Mouse (Mus musculus) gonadal fat pad, adult 2 months (tissue): ENCODE results near the gene Gm21983. TPM values are rescaled to one million over a fixed set of nuclear protein-coding genes. Genes with fewer than 3 reads are reported as not detected.

Experiments
- DNase-seq: peaks from one replicate; pipeline ENCODE4 v3.0.0-alpha.2; 2012; ENCODE audit warnings: low read depth
- polyA plus RNA-seq: library from polyadenylated mRNA; depleted of rRNA; stranded (reverse); fragments of >200 nt; gene quantifications from 2 replicates; pipeline ENCODE4 v1.2.3, GENCODE M21; 2012

Gm21983 gene
- polyA plus RNA-seq, 1 experiment: 0.34 TPM

DNA sequence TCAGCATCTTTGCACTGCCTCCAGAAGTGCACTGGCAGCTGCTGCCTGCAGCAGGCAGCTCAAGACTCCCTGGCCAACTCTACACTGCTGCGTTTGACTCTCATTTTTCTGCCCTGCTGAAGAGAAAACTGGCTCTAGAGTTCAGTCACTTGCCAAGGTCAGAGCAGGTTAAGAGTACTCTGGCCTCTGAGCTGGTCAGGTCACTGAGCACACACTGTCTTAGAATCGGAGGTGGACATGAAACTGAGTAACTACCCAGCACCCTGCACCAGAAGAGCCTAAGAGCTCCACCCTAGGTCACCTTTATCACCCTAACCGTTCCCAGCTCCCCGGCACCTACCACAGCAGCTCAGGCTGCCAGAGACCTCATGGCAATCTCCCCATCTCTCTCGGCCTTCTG lies 5.1 kb upstream of the Gm21983 start:
- DNase-seq: no peak

GRCm38 (mm10) chr7:27184964-27185363 lies 4.1 kb upstream of the Gm21983 start:
- no peak for DNase-seq

- DNase-seq: no peak
Measured at GRCm38 (mm10) chr7:27182498-27182897, 1.6 kb upstream of the Gm21983 start.

- no peak for DNase-seq
Measured at GRCm38 (mm10) chr7:27180036-27180435, 850 bp downstream of the Gm21983 start.

DNA sequence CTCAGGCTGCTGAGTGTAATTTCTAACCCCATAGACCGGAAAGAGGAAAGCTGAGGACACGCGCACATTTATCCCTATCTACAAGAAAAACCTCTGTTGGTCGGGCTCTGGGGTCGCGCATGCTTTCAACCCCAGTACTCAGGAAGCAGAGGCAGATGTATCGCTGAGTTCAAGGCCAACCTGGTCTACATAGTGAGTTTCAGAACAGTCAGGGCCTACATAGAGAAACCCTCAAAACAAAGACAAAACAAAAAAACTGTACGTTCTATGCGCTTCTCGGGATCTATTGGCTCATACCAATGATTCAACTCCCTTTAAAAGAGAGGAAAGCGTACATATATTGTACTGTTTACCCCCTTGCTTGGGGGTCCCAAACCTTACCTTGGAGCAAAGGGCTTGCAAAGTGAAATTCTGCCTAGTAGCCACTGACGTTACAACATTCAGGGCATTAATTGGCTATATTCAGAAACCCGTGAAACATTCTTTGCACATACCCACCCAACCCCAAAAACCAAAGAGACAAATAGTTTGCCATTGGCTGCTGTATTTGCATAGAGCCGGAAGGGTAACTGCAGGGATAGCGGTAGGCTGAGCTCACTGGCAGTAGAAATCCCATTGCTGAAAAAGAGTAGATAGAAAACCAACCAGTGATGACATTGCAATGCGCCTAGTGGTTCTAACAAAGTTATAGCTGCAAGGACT lies 1.5 kb downstream of the Gm21983 start:
- no peak for DNase-seq

DNA sequence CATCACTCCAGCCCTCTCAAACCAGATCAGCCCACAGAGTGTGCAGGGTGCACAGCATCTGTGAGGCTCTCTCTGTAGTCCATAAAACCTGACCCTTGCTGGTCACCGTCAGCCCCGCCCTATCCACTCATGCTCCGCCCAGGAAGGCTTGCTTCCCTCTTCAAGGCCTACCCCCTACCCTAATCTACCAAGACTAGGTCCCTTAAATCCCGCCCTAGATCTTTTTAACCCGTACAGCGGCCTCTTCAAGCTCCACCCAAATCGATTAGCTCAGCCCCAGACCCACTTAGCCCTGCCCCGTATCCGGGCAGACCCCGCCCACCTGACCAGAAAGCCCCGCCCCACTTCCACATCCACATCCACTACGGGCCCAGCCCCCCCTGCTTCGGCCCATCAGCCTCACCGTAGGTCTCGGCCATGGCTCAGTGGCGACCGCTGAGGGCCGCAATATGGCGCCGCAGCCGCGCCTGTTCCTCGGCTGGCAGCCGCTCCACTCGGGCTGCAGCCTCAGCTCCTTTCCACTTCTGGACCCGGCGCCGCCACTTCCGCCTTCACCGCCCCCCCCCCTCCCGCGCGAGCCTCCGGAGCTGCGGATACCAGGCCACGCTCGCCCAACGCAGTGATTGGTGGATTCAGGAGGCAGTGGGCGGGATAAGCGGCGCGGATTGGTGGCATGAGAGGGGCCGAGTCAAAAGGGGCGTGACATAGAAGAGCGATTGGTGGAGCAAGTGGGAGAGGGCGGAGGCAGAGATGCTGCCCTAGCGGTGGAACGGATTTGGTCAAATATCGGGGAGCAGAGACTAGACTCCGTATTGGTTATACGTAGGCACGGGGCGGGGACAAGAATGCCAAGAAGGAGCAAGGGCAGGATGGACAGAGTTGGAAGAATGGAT lies 2.3 kb downstream of the Gm21983 start, which contains the start of gene Rab4b:
TSS of gene Rab4b (minus strand) at position 573 of the 893 bp plus-strand sequence.
- DNase-seq: peak; percentile 95

GRCm38 (mm10) chr7:27177942-27178323 lies 3.0 kb downstream of the Gm21983 start:
- no peak for DNase-seq

DNA sequence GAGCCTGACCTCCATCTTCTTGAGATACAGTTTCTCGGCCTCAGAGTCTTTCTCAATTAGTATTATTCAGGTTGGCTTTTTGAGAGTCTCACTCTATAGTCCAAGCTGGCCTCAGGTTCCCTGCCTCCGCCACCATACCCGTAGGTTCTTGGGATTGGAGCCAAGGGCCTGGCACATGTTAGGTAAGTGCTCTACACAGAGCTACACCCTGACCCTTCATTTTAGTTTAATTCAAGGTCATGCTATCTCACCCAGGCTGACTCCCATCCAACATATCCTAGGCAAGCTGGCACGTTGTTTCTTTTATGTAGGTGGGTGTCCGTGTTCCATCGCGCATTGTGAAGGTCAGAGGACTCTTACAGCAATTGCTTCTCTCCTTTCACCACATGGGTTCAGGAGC lies 6.0 kb downstream of the Gm21983 start:
- DNase-seq: no peak

- DNase-seq: no peak
Measured at GRCm38 (mm10) chr7:27174496-27174895, 6.4 kb downstream of the Gm21983 start.

DNA sequence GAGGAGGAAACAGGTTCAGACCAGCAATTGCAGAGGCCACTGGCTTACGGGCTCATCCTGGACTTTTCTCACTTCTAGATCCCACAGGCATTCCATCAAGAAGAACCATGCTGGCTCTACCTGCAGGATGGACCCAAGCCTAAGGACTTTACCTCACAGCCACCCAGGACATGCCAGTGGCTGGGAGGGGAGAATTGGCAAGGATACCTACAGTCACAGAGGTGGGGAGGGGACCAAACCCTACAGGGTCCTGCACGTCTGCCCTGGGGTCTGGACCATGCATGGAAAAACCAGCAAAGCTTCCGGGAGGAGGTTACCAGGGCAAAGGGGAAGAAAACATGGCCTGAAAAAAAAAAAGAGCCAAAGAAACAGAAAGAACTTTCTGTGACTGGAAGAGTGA lies 9.9 kb downstream of the Gm21983 start:
- no peak for DNase-seq

- DNase-seq: no peak
Measured at GRCm38 (mm10) chr7:27168371-27168770, 12.5 kb downstream of the Gm21983 start.

DNA sequence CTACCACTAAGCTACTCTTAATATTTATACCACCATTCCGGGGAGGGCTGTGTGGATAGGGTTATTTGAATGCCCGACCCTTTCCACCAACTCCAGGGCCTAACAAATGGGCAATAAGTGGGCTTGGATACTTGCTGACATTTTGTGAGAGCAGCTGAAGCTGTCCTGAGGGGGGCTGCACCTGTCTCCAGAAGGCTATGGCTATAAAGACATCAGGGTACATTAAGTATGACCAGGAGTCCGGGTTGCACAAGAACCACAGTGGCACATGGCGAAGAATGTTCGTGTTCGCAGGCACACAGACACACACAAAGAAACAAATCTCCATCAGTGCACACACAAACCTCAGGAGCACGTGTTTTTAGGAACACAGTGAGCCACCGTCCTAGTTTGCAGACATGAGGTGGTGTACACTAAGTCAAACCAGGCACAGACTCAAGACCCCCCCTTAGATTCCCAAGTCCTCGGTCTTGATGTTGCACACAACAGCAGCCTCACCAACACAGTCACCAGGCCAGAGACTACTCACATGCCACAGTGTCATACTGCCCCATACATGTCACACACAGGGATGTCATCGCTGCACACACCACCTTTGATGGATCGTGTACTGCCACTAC lies 13.3 kb downstream of the Gm21983 start:
- DNase-seq: no peak

GRCm38 (mm10) chr7:27166614-27167474 lies 14.0 kb downstream of the Gm21983 start, which contains the start of gene Egln2:
Egln2 (minus strand) TSS chr7:27166802.
- DNase-seq: no peak

GRCm38 (mm10) chr7:27166229-27166613 lies 14.7 kb downstream of the Gm21983 start:
- no peak for DNase-seq

GRCm38 (mm10) chr7:27165696-27166095 lies 15.2 kb downstream of the Gm21983 start:
- DNase-seq: no peak

- no peak for DNase-seq
Measured at GRCm38 (mm10) chr7:27165007-27165655, 15.8 kb downstream of the Gm21983 start.

DNA sequence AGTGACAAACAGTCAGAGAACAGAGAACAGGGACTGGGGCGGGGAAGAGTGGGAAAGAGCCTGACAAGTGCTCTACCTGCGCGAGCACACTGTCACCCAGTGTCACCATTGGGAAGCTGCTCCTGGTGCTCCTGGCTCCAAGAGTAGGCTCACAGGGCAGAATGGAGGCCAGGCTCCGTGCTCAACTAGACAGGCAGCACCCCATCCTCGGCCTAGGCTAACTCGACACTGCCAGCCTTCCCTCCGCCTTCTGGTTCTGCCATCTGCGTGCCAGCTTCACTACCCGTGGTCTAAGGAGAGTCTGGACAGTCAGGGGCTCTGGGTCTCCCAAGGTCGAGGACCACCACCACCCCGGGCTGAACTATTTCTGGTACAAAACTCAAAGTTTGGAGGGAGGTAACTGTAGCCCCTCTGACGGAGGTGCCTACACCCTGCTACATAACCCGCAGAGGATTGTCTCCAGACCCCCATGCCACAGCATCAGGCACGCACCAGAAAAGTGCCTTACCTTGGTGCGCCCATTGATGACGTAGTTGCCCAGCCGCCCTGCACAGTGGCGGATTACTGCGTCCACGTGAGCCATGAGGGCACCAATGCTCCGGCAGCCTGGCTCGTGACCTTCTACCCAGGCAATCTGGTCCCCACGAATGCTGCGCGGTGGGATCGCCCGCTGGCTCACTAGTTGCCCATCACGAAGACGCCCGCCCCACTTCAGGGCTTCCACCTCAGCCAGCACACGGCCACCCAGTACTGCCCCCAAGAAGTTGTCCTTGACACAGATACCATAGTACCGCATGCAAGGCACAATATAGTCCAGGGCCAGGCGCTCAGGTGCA lies 16.6 kb downstream of the Gm21983 start:
- DNase-seq: no peak

DNA sequence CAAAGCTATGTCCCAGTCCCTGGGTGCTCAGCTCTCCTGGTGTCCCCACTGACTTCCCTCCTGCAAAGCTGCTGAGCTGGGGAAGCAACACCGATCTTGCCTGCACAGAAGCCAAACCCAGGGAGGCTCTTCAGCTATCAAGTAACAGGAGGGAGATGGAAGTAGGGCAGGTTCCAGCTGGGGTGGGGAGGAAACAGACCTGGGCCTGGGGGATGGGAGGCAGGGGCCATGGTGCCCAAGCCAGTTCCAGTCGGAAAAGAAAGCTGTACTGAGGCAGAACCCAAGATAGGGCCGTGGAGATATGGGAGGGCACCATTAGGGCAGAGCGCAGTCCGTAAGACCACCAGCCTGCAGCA lies 17.5 kb downstream of the Gm21983 start:
- no peak for DNase-seq

DNA sequence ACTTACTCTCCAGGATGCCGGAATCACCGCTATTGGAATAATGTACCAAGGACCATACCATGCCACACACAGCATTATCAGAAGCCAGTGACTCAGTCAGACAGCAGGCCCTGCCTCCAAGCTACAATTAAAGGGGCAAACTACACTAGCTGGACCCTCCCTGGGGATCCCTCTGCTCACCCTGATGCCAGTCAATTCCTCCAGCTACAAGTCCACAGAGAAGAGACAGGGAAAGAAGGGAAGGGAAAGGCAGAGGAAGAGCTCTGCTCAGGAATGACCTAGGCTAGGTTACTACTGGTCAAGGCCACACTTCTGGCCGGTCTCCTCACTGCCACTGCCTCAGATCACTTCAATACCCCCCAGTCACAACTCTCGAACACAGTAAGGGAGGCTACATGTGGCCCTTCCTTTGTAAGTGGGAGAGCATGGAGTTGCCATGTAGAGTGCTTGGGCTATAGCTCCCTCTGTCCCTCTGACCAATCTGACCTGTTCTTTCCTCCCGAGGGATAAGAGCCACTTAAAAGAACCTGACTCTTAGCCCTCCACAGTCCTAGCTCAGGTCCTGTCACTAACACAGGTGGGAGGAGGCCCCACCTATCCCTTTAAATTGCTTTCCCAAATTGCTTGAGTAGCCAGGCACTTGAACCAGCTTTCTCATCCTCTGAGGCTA lies 18.0 kb downstream of the Gm21983 start:
- DNase-seq: no peak

- DNase-seq: no peak
Measured at GRCm38 (mm10) chr7:27161744-27162143, 19.1 kb downstream of the Gm21983 start.
